Mouse (Mus musculus) ovary, postnatal 10 days (tissue): ENCODE data around the gene Boc.

ENCODE experiments used
- DNase-seq: peaks from one replicate; pipeline ENCODE4 v3.0.0; 2022; ENCODE audit warnings: low spot score

The Boc gene

DNA sequence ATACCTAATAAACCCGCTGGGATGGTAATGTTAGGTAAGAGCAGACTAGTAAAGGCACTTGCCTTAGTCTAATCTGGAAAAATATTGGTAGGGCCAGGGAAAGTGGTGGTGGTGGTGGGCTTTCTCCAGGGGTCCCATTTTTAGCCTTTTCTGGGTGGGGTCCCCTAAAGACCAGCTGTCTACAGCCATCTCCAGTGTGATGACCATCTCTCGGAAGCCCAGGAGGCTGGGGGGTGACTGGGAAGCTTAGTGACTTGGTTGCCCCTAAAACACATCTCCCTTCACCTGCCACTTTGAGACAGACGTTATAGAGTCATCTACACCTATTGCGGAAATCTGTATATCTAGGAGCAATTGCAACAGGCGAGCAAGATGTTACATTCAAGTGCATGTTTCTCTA, 6.0 kb downstream of the Boc start:
- no peak for DNase-seq

GRCm38 (mm10) chr16:44552036-44552435, 6.7 kb downstream of the Boc start:
- no peak for DNase-seq

GRCm38 (mm10) chr16:44551491-44551890, 7.2 kb downstream of the Boc start:
- no peak for DNase-seq

GRCm38 (mm10) chr16:44550843-44551242, 7.9 kb downstream of the Boc start:
- no peak for DNase-seq

- DNase-seq: no peak
These were observed 8.6 kb downstream of the Boc start for GRCm38 (mm10) chr16:44549867-44550679.

GRCm38 (mm10) chr16:44549381-44549780, 9.3 kb downstream of the Boc start:
- no peak for DNase-seq

DNA sequence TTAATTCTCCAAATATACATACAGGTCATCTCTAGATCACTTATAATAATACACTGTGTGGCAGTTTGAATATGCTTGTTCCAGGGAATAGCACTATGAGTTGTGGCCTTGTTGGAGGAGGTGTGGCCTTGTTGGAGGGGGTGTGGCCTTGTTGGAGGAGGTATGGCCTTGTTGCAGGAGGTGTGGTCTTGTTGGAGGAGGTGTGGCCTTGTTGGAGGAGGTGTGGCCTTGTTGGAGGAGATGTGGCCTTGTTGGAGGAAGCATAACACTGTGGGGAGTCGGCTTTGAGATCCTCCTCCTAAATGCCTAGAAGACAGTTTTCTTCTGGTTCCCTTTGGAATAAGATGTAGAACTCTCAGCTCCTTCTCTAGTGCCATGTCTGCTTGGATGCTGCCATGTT, 10.7 kb downstream of the Boc start:
- DNase-seq: no peak

- no peak for DNase-seq
These were observed 11.9 kb downstream of the Boc start for GRCm38 (mm10) chr16:44546831-44547230.

DNA sequence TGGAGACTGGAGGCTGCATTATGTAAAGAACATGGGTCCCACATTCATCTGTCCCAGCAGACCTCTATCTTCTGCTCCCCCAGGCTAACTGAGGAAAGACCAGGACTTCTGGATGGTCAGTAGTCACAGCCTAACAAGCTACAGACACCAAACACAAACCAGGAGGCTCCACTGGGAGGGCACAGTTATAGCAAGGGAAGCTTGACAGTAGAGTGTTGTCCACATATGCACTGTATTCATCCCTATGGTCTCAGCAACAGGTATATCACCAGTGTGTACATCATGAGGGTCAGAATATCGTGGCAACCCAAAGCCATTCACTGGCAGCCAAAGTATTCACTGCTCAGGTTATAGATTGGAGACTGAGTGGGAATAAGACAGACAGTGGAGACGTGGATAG, 12.8 kb downstream of the Boc start:
- no peak for DNase-seq

- DNase-seq: no peak
These were observed 13.5 kb downstream of the Boc start for GRCm38 (mm10) chr16:44545153-44545552.

- no peak for DNase-seq
These were observed 15.6 kb downstream of the Boc start for GRCm38 (mm10) chr16:44543098-44543497.

- no peak for DNase-seq
These were observed 16.5 kb downstream of the Boc start for GRCm38 (mm10) chr16:44542029-44542690.

DNA sequence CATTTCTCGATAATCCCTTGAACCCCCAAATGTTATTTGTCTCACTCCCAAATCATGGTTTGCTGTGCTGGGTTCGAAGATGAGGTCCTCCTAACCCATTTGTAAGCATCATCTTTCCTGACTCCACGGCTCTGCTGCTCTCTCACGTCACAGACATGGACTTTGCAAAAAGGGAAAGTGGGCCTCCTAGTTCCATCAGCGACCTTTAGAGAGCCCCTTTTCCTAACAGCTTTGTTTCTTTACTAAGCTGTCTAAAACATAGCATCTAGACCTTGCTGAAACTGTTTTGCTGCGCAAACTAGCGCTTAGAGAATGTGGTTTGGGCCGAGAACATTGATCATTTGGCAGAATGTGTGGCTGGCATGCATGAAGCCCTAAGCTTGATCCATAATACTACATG, 19.1 kb downstream of the Boc start:
- no peak for DNase-seq

DNA sequence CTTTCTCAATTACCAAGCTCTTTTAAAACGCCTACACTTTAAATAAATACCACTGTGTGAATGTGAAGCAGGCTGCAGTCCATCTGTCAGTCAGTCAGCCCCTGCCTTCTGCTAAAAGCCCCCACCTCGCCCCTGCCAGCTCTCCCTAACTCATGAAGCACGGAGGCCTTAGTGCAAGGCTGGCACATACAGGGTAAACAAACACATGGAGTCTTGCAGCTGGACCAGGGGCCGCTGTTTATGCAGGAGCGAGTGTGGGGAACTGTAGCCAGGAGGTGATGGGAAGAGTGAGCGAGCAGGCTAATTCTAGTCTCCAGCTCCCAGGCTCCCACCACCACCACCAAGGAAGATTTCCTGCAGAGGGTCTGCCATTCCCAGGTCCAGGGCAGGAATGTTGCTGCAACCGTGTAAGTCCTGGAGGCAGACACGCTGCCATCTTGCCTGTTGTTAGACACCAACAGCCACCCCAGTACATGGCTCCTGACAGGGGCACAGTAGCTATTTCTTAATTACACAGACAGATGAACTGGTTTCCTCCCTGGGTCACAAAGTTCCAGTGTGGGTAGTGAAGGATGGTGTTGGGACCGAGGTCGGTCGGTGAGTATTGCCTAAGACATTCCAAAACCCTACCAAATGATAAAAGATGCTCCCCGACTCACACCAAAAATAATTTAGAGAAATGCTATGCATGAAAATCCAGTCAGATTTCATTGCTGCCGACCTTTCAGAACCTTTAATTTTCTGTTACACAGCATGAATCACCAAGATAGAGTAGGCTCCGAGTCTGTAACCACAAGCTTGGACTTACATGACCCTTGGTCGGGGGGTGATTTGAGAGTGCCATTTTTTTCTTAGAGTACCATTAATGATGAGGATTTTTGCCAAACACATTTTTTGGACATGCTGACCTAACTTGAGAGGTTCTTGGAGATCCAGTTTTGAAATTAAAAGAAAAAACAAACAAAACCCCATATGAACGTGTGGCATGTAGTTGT, 20.0 kb downstream of the Boc start:
- DNase-seq: no peak

DNA sequence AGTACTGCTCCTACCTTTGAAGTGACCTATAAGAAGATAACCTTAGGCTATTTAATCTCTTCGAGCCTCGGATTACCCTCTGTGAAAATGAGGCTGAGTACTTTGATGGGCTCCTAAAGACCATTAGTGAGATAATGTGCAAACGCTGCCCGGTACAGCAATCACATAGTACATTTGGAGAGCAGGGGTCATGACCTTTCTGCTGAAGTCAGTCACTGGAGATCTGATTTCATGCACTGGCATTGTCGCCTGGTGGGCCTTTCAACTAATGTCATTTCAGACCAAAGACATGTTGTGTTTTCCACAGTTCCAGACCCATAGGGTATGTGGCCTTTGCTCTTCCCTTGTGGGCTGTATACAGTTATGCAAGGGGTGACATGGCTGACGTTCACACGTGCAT, 24.6 kb downstream of the Boc start:
- no peak for DNase-seq

GRCm38 (mm10) chr16:44533522-44533921, 25.2 kb downstream of the Boc start:
- DNase-seq: no peak

DNA sequence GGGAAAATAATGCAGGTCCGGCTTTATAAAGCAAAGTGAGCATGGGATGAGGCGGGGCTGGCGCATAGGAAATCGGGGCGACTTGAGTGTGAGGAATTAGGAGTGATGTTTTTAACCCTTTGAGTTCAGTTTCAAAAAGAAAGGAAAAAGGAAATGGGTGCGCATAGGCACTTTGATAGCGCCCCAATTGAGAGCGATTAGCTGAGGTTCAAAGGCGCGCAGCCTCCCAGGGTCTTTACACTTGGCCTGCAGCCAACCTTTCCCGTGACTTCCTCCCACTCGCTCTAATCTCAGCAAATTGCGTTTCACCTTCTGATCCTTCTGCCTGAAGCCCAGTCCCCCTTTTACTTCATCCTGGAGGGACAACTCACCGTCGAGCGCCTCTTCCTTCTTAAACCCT, 25.8 kb downstream of the Boc start:
- no peak for DNase-seq

- no peak for DNase-seq
These were observed 27.4 kb downstream of the Boc start for GRCm38 (mm10) chr16:44531239-44531797.

DNA sequence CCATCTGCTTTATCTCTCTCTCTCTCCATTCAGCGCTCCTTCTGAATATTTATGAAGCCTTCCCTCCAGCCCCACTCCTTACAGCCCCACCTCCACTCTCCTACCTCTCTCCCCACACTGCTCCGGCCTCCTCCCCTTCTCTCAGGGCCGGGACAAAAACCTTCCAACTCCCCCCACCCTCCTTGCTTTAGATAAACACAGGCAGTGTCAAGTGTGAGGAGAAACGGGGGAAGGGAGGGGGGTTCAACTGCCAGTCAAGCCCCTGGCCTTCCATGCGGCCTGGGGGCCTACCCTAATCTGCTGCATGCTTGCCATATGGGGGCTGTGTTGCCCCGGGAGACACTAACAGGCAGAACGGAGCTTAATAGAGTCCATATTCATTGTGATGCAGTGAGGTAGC, 27.9 kb downstream of the Boc start:
- DNase-seq: no peak

DNA sequence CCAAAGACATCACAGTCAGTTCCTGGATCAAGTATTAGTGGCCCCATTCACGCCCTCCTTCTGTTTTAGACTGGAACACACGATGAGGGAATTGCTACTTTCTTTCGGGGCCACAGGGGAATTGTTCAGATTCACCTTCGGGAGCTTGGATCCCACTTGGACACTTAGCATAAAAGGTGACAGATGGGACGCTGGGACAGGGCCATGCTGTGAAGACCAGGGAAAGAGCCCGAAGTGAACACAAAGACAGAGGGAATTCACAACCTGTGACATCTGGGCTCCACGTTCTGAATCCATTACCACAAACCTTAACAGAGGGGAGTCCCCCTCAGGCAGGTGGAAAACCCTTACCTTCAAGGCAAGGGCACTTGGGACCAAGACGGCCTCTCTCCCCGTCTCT, 28.5 kb downstream of the Boc start:
- no peak for DNase-seq

- DNase-seq: no peak
These were observed 29.0 kb downstream of the Boc start for GRCm38 (mm10) chr16:44529691-44530090.

DNA sequence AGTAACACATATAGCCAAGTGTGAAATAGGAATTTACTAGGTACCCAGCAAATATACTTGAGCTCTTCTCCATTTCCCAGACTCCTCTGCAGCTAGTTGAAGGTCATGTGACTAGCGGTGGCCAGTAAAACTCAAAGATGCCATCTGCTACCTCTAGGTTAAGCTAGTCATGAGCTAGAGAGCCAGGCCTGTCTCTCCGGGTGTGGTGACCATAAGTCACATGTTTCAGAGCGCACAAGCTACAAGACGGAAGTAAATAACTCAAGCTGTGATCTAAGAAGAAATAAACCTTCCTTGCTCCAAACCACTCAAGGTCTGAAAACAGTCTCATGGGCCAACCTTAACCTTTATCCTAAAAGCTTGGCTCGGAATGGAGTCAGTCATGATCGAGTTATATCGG, 29.7 kb downstream of the Boc start:
- no peak for DNase-seq
